Mouse (Mus musculus): ENCODE measurements around the gene Mn1.

- TF ChIP-seq POLR2A (IDR thresholded peaks at IDR 0.05; ENCODE audit: insufficient read depth, low read depth, low read length) = no peak
- TF ChIP-seq EP300 (IDR thresholded peaks at IDR 0.05; ENCODE audit: insufficient read depth, low read depth, low read length) = no peak
- TF ChIP-seq CTCF (IDR thresholded peaks at IDR 0.05) = no peak
These were observed 72.0 kb downstream of the Mn1 start for GRCm38 (mm10) chr5:111489022-111489616.

Measured in heart, adult 2 months (tissue).